Mouse (Mus musculus) CD4-positive helper T cell, adult 2 months (primary cell): ENCODE results near the gene Colgalt2.
"Not testable (repeated sequence)": the region's sequence is repeated elsewhere in the genome, so short reads cannot be mapped to it uniquely, and the experiment has no call there.

Experiments used
- DNase-seq: peaks from one replicate; pipeline ENCODE4 v3.0.0-alpha.2; 2012; ENCODE audit warnings: low read depth, missing footprints, low spot score

The Colgalt2 gene

GRCm38 (mm10) chr1:152416306-152416904 is 16.8 kb downstream of the Colgalt2 start:
- DNase-seq: no peak

GRCm38 (mm10) chr1:152417602-152418001 is 18.0 kb downstream of the Colgalt2 start:
- DNase-seq: no peak

- no peak for DNase-seq
Measured at GRCm38 (mm10) chr1:152422295-152422694, 22.7 kb downstream of the Colgalt2 start.

DNA sequence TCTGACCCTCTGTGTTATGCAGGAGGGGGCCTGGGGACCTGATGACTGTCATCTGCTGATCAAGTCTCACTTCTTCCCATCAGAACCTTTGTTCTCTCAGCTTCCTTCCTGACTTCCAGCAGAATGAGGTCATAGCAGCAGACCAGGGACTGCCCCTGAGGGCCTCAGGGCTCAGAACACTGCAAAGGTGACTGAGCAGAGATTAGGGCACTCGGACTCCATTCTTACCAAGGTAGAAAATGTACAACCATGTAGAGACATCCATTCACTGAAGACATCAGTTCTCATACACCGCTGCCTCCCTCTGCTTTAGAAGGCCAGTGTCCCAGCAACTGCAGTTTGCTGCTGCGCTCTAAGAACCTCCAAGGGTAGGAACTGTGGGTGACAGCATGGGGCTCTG is 23.4 kb downstream of the Colgalt2 start:
- no peak for DNase-seq

DNA sequence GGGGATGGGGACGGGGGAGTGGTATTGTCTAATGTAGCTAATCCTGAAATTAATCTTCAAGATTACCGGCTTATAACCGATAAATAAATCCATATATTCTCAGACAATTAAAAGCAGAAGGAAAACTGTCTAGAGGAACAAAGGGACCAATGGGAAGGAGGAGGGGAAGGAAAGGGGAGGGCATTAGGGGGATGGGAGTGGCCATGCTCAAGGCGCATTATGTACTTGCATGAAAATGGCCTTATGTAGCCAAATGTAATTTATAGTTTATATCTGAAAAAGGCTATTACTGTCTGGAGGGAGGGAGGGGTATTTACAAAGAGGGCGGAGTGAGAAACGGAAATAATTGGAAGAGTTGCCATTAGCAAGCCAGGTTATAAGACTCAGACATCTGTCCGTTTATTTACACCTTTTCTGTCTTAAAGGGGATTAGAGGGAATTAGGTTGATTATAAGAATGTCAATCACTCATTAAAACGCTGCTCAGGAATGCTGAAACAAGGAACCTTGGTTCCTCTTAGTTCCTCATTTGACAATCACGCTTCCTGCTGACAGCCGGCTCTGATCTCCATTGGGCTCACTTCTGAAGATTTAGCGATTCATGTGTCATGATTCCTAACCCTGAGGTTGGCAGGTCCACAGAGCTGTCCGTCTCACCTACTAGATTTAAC is 28.4 kb downstream of the Colgalt2 start:
- no peak for DNase-seq

- no peak for DNase-seq
Measured at GRCm38 (mm10) chr1:152429805-152430204, 30.2 kb downstream of the Colgalt2 start.

- no peak for DNase-seq
Measured at GRCm38 (mm10) chr1:152434166-152434565, 34.5 kb downstream of the Colgalt2 start.

- DNase-seq: not testable (repeated sequence)
Measured at GRCm38 (mm10) chr1:152437518-152437917, 37.9 kb downstream of the Colgalt2 start.

- DNase-seq: no peak
Measured at GRCm38 (mm10) chr1:152439408-152439807, 39.8 kb downstream of the Colgalt2 start.

- no peak for DNase-seq
Measured at GRCm38 (mm10) chr1:152439874-152440273, 40.2 kb downstream of the Colgalt2 start.

DNA sequence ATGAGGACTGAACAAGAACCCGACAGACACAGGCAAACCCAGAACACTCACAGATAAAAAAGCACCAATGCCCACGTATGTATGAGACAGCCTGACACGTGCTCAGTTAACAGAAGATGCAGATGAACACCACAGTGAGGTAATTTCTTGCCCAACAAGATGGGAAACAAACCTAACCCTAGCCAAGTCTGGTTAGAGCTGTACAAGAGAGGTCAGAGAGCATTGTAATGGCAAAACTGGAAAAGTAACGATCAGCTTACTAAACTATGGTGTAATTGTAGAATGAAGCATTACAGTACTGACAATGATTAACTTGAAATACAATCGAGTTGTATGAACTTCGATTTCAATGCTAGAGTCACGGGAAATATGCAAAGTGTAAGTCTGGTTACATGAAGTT is 45.0 kb downstream of the Colgalt2 start:
- no peak for DNase-seq

GRCm38 (mm10) chr1:152445925-152446324 is 46.3 kb downstream of the Colgalt2 start:
- no peak for DNase-seq

DNA sequence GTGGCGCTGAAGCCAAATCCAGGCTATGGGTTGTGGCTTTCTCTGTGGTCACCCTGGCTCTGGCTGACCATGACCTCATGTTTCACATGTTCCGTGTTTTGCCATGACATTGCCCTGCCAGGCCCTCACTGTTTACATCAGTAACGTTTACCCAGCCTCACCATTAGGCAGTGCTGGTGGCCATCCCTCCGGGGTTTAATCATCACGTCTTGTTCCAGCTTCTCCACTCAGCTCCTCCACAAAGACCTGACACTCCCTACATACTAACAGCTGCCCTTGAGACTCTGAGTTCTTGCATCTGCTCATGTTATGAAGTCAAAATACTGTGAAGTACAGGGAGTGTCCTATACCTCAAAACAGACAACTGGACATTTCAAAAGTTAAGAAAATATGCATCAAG is 54.9 kb downstream of the Colgalt2 start:
- no peak for DNase-seq

DNA sequence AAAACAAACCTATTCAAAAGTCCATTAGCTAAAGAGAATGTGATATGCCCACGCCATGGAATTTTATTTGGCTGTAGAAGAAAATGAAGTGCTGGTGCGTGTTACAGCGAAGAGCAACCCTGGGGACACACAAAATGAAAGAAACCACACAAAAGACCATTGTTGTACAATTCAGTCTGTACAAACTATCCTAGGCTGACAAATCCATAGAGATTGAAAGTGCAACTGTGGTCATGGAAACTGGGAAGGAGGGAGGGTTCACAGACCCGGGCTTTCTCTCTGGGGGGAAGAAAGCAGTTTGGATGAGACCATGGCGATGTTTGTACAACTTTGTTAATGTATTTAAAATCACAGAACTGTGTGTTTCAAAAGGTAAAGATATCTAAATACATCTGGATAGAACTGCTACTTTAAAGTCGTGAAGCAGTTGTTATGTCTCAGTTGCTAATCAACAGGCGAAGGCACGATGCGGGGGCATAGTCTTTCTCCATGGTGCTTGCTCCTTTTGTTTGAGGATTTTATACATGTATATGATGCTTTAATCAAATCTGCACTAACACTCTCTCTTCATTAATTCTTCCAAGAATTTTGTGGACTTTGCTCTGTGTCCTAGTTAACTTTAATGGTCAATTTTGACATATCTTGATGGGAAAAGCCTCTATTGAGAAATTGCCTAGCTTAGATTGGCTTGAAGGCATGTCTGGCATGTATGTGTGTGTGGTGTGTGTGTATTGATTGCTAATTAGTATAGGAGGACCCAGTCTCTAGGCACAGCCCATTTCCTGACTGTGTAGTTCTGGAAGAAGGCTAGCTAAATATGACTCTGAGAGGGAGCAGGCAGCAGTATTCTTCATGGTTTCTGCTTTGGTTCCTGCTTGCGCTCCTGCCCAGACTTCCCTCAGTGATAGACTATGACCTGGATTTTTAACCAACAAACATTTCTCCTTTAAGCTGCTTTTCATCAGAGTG is 55.9 kb downstream of the Colgalt2 start:
- DNase-seq: no peak

- DNase-seq: no peak
Measured at GRCm38 (mm10) chr1:152456266-152456665, 56.6 kb downstream of the Colgalt2 start.

DNA sequence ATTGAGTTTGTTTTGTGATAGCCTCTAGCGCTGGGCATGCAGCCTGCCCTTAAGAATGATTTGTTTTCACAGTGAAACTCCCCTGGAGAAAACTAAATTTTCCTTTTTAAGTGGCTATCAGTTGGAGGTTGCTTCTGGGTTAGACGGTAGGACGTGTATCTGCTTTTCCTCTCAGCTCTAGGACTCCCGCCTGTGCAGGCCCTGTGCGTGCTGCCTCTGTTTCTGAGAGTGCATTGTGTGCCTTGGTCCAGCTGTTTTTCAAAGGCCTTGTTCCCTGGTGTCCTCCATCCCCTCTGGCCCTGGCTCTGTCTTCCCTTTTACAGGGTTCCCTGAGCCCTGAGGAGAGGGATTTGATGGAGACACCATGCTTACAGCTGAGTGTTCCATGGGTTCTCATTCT is 58.0 kb downstream of the Colgalt2 start:
- no peak for DNase-seq

DNA sequence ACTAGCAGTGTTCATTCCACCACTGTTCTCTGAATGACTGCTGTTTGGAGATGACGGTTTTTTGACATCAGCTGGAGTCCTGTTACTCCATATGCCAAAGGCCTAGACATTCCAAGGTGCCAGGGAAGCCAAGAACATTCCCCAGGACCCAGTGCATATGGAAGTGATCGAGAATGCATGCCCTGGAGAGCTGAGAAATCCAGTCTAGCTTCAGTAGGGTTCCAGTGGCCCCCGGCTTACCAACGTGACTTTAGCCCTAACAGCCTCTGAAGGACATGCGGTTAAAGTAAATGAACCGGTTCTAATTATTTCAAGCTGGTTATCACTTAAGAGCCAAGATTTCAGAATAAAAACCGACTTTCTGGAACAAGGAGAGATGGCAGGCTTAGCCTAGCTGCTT is 59.4 kb downstream of the Colgalt2 start:
- no peak for DNase-seq

GRCm38 (mm10) chr1:152460931-152461330 is 61.3 kb downstream of the Colgalt2 start:
- no peak for DNase-seq

DNA sequence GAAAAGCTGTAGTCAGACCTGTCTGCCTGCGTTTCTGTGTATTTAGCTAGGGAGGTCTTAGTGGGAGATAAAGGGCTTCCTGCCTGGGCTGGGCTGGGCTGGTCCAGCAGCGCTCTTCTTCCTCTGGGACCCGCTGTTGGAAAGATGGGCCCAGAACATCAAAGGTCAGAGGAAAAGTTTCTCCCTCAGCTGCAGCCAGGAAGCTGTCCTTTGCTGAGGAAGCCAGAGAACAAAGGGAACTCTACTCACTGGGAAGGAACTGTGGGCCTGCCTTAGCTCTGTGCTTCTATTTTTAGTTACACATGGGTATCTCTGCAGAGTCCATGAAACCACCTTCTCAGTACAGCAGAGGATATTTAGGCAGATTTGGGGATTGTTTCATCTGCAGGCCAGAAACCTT is 62.2 kb downstream of the Colgalt2 start:
- DNase-seq: no peak

DNA sequence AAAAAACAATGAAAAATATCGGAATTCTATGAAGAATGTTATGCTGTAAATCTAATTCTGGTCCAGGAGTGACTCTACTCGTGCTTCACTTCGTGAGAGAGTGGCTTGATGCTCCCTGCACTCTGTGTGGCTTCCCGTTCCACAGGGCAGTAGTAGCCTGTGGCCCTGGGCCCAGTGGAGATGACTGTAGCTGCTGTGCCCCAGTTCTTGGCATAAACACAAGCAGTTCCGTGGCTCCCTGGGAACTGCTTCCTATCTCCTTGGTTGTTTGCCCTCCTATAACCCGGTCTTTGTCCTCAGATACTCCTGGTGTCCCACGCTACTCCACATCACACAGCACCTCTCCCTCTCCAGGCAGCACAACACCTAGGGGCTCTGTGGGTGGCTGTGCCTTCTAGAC is 62.7 kb downstream of the Colgalt2 start:
- no peak for DNase-seq

- DNase-seq: no peak
Measured at GRCm38 (mm10) chr1:152466280-152466679, 66.7 kb downstream of the Colgalt2 start.

GRCm38 (mm10) chr1:152468443-152468842 is 68.8 kb downstream of the Colgalt2 start:
- no peak for DNase-seq
